Mouse (Mus musculus): ENCODE data around the gene Map3k1.
A peak's percentile ranks its signal among the peaks of the same experiment; 100 is the strongest.

Map3k1 gene

GRCm38 (mm10) chr13:111791596-111791995, 17.2 kb downstream of the Map3k1 start:
- no peak for DNase-seq (ENCODE audit: low read depth, low spot score)

- DNase-seq (ENCODE audit: low read depth, low spot score), result no peak
Observed at GRCm38 (mm10) chr13:111789420-111790065, 19.2 kb downstream of the Map3k1 start.

GRCm38 (mm10) chr13:111788882-111789281, 19.9 kb downstream of the Map3k1 start:
- DNase-seq (ENCODE audit: low read depth, low spot score), result no peak

GRCm38 (mm10) chr13:111787857-111788619, 20.8 kb downstream of the Map3k1 start:
- DNase-seq (ENCODE audit: low read depth, low spot score), result peak; percentile 74

GRCm38 (mm10) chr13:111786584-111786983, 22.2 kb downstream of the Map3k1 start:
- no peak for DNase-seq (ENCODE audit: low read depth, low spot score)

- no peak for DNase-seq (ENCODE audit: low read depth, low spot score)
Observed at GRCm38 (mm10) chr13:111783451-111783850, 25.3 kb downstream of the Map3k1 start.

GRCm38 (mm10) chr13:111779471-111779870, 29.3 kb downstream of the Map3k1 start:
- DNase-seq (ENCODE audit: low read depth, low spot score), result no peak

GRCm38 (mm10) chr13:111778606-111779005, 30.2 kb downstream of the Map3k1 start:
- no peak for DNase-seq (ENCODE audit: low read depth, low spot score)

GRCm38 (mm10) chr13:111777865-111778264, 30.9 kb downstream of the Map3k1 start:
- DNase-seq (ENCODE audit: low read depth, low spot score), result no peak

GRCm38 (mm10) chr13:111777179-111777578, 31.6 kb downstream of the Map3k1 start:
- peak; percentile 39 for DNase-seq (ENCODE audit: low read depth, low spot score)

- peak; percentile 34 for DNase-seq (ENCODE audit: low read depth, low spot score)
Observed at GRCm38 (mm10) chr13:111772075-111772474, 36.7 kb downstream of the Map3k1 start.

- peak; percentile 67 for DNase-seq (ENCODE audit: low read depth, low spot score)
Observed at GRCm38 (mm10) chr13:111771232-111771631, 37.6 kb downstream of the Map3k1 start.

- no peak for DNase-seq (ENCODE audit: low read depth, low spot score)
Observed at GRCm38 (mm10) chr13:111770776-111771175, 38.0 kb downstream of the Map3k1 start.

- no peak for DNase-seq (ENCODE audit: low read depth, low spot score)
Observed at GRCm38 (mm10) chr13:111762526-111762925, 46.3 kb downstream of the Map3k1 start.

- no peak for DNase-seq (ENCODE audit: low read depth, low spot score)
Observed at GRCm38 (mm10) chr13:111756986-111757385, 51.8 kb downstream of the Map3k1 start.

GRCm38 (mm10) chr13:111755937-111756336, 52.9 kb downstream of the Map3k1 start:
- DNase-seq (ENCODE audit: low read depth, low spot score), result no peak

- no peak for DNase-seq (ENCODE audit: low read depth, low spot score)
Observed at GRCm38 (mm10) chr13:111755377-111755776, 53.4 kb downstream of the Map3k1 start.

- DNase-seq (ENCODE audit: low read depth, low spot score), result no peak
Observed at GRCm38 (mm10) chr13:111753321-111753720, 55.5 kb downstream of the Map3k1 start.

- DNase-seq (ENCODE audit: low read depth, low spot score), result no peak
Observed at GRCm38 (mm10) chr13:111748301-111749062, 60.3 kb downstream of the Map3k1 start.

- no peak for DNase-seq (ENCODE audit: low read depth, low spot score)
Observed at GRCm38 (mm10) chr13:111746831-111747230, 62.0 kb downstream of the Map3k1 start.

- no peak for DNase-seq (ENCODE audit: low read depth, low spot score)
Observed at GRCm38 (mm10) chr13:111745216-111745615, 63.6 kb downstream of the Map3k1 start.
